Mouse (Mus musculus) c-Kit-positive CD71-positive TER-119-positive erythroid progenitor cells, embryonic 14.5 days (primary cell): ENCODE measurements at regions not wholly inside any gene's neighbourhood (a gene's known extent, or its start where the extent isn't known, plus 50 kb on each side); places are given as distances from the start of the nearest gene placed in this dataset.

Experiments used
- DNase-seq: peaks from one replicate; pipeline ENCODE4 v3.0.0-alpha.2; 2013; ENCODE audit warnings: low spot score

- DNase-seq = no peak
Measured at GRCm38 (mm10) chr3:34465040-34465831, 185.0 kb upstream of the Sox2 start.

GRCm38 (mm10) chr3:34458766-34459165 is 191.4 kb upstream of the Sox2 start:
- no peak for DNase-seq

GRCm38 (mm10) chr3:34457821-34458220 is 192.4 kb upstream of the Sox2 start:
- no peak for DNase-seq

GRCm38 (mm10) chr3:34456488-34457433 is 193.4 kb upstream of the Sox2 start:
- no peak for DNase-seq

- no peak for DNase-seq
Measured at GRCm38 (mm10) chr3:34454026-34454624, 196.1 kb upstream of the Sox2 start.

GRCm38 (mm10) chr3:34445354-34445753 is 204.9 kb upstream of the Sox2 start:
- DNase-seq = no peak

GRCm38 (mm10) chr3:34444802-34445201 is 205.4 kb upstream of the Sox2 start:
- no peak for DNase-seq

GRCm38 (mm10) chr3:34443731-34444628 is 206.2 kb upstream of the Sox2 start:
- DNase-seq = no peak

GRCm38 (mm10) chr3:34443307-34443706 is 206.9 kb upstream of the Sox2 start:
- DNase-seq = no peak

GRCm38 (mm10) chr3:34441792-34442191 is 208.4 kb upstream of the Sox2 start:
- DNase-seq = no peak

GRCm38 (mm10) chr3:34441266-34441665 is 208.9 kb upstream of the Sox2 start:
- DNase-seq = no peak

GRCm38 (mm10) chr3:34434901-34435300 is 215.3 kb upstream of the Sox2 start:
- DNase-seq = no peak

GRCm38 (mm10) chr3:34427967-34428366 is 222.2 kb upstream of the Sox2 start:
- no peak for DNase-seq

GRCm38 (mm10) chr3:34427495-34427894 is 222.7 kb upstream of the Sox2 start:
- DNase-seq = no peak

GRCm38 (mm10) chr3:34426955-34427354 is 223.2 kb upstream of the Sox2 start:
- DNase-seq = no peak

- DNase-seq = no peak
Measured at GRCm38 (mm10) chr3:34411915-34412306, 238.3 kb upstream of the Sox2 start.

GRCm38 (mm10) chr3:34411142-34411914 is 238.9 kb upstream of the Sox2 start:
- DNase-seq = no peak

GRCm38 (mm10) chr3:34403586-34403985 is 246.6 kb upstream of the Sox2 start:
- no peak for DNase-seq

GRCm38 (mm10) chr3:34391275-34391674 is 258.9 kb upstream of the Sox2 start:
- DNase-seq = no peak

GRCm38 (mm10) chr3:34384965-34385505 is 265.2 kb upstream of the Sox2 start:
- no peak for DNase-seq
